Mouse (Mus musculus): ENCODE measurements around the gene Mta2.

Mta2 gene

GRCm38 (mm10) chr19:8929224-8930088 is 12.2 kb upstream of the Mta2 start, which contains the start of the genes Rom1 and Eml3:
Gene Rom1, minus strand, starts transcription at chr19:8929356.
Gene Eml3, plus strand, starts transcription at chr19:8929552.
- DNase-seq, result peak; percentile 77 to 80

DNA sequence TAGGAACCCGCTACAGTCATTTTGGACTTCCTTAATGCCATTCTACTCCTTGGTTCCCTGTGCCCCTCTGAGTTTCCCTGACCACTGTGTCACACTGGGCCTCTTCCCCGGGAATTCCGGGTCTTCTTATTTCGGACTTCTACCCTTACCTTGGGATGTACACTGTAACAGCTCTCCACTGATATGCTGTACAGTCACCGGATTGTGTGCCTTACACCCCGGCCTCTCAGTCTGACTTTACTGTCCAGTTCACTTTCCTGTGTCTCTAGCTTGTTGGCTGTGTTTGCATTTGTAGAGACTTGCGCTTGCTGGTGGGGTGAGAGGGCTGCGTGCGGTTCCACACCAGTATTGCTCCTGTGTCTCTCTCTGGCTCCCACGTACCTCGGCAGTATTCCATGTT is 11.6 kb upstream of the Mta2 start:
- no peak for DNase-seq

GRCm38 (mm10) chr19:8930771-8931170 is 10.9 kb upstream of the Mta2 start:
- DNase-seq, result no peak

GRCm38 (mm10) chr19:8936736-8937135 is 4.9 kb upstream of the Mta2 start:
- DNase-seq, result no peak

DNA sequence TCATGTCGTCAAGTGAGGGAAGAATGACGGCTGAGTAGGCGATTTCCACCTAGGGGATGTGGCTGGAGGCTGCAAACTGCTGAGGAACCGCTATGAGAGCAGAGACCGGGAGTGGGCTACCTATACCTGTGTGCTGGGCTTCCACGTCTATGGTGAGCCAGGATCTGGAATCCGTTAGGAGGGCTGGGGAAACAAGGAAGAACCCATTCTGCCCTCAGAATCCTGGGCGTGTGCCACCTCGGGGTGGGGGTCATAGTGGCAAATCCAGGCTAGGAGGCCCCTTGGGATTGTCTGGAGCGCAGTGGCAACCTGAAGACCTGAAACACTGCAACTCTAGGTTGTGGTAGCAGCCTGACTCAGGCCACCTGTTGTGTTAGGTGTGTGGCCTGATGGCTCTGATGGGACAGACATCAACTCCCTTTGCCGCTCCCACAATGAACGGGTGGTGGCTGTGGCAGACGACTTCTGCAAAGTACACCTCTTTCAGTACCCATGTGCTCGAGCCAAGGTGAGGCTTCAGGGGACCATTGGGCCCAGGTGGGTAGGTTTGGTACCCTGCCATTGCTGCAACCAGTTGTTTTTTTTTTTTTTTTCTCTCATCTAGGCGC is 1.0 kb upstream of the Mta2 start:
- DNase-seq, result peak in 1 of 2 experiments; percentile 27

DNA sequence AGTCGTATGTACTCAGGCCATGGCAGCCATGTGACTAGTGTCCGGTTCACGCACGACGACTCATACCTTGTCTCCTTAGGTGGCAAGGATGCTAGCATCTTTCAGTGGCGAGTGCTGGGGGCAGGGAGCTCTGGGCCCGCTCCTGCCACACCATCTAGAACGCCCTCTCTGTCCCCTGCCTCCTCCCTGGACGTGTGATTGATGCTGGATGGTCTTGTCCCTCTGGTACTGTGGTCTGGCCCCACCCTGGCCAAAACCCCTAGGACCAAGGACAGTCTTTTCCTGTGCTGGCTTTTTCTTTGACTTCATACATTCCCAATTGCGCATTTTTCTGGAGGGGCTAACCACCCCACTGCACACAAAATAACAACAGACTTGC is 550 bp upstream of the Mta2 start:
- no peak for DNase-seq

- peak in 1 of 2 experiments; percentile 74 for DNase-seq
Observed at GRCm38 (mm10) chr19:8942276-8942964, 745 bp downstream of the Mta2 start.

GRCm38 (mm10) chr19:8943047-8943446 is 1.4 kb downstream of the Mta2 start:
- DNase-seq, result no peak

GRCm38 (mm10) chr19:8944062-8944461 is 2.4 kb downstream of the Mta2 start:
- no peak for DNase-seq

- DNase-seq, result peak; percentile 32 to 65
Observed at GRCm38 (mm10) chr19:8944750-8945149, 3.1 kb downstream of the Mta2 start.

- no peak for DNase-seq
Observed at GRCm38 (mm10) chr19:8945251-8945650, 3.6 kb downstream of the Mta2 start.

DNA sequence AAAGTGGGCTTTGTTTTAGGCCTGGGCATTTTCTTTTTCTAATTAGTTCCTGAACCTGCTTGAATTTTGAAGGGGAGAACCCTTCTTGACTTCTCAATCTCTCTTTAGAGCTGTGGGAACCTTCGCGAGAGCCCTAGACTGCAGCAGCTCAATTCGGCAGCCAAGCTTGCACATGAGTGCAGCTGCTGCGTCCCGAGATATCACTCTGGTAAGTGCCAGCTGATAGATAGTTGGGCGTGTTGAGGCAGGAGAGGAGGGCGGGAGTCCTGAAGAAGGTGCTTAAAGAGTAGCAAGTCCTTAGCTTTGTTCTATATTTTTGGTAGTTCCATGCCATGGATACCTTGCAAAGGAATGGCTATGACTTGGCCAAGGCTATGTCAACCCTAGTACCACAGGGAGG is 5.3 kb downstream of the Mta2 start:
- DNase-seq, result no peak

GRCm38 (mm10) chr19:8950190-8950589 is 8.5 kb downstream of the Mta2 start:
- no peak for DNase-seq

DNA sequence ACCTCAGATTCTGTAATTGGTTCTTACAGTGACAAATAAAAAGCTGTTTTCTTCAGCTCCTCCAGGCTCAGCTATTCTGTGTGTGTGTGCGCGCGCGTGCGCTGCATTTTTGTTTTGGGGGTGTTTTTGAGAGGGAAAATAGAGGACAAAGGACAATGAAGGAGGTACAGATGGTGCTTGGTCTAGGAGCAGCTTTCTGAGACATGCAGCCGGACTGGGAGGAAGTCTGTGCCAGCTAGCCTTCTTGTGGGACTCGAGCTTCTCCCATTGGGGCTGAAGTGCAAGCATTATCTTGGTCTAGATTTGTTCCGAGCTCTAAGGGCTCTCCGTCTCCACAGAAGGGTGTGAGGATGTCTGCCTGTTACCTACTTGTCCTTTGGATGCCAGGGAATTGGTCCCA is 10.6 kb downstream of the Mta2 start:
- DNase-seq, result no peak

GRCm38 (mm10) chr19:8953135-8954039 is 11.7 kb downstream of the Mta2 start, which contains the start of gene Tut1:
Gene Tut1, plus strand, starts transcription at chr19:8953847.
- peak; percentile 89 to 90 for DNase-seq

DNA sequence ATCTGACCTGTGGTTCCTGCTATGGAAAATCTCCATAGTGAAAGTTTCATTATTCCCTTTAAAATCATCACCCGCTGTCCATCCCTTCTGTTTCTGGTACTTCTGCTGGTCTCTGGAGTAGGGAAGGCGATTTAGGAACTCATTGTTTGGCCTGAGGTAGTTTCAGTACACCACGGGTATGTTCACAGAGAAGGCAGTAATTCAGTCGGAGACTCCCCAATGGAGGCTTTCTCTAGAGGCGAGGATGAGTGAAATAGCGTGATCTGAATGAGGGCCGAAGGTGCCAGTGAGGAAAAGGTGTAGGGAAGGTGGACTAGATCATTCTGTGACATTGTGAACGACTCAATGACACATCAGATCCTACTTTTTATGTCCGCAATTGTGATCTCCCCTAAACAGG is 12.5 kb downstream of the Mta2 start:
- DNase-seq, result no peak

DNA sequence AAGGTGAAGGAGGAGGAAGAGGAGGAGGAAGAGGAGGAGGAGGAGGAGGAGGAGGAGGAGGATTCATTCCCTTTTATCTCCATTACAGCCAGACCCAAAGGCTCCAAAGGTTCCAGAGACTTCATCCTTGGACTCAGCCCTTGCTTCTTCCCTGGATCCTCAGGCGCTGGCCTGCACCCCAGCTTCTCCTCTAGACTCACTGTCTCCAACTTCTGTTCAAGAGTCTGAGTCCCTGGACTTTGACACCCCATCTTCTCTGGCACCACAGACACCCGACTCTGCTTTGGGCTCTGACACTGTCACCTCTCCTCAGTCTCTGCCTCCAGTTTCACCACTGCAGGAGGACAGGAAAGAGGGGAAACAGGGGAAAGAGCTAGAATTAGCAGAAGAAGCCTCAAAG is 20.6 kb downstream of the Mta2 start:
- DNase-seq, result no peak

DNA sequence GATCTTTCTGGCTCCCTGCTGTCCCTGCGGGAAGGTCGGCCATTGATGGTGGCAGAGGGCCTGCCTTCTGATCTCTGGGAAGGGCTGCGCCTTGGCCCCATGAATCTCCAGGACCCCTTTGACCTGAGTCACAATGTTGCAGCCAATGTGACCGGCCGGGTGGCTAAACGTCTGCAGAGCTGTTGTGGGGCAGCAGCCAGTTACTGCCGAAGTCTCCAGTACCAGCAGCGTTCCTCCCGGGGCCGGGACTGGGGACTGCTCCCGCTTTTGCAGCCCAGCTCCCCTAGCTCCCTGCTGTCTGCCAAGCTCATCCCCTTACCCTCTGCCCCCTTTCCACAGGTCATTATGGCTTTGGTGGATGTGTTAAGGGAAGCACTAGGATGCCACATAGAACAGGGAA is 23.4 kb downstream of the Mta2 start:
- DNase-seq, result no peak

- peak; percentile 21 to 45 for DNase-seq
Observed at GRCm38 (mm10) chr19:8965771-8966170, 24.1 kb downstream of the Mta2 start.

DNA sequence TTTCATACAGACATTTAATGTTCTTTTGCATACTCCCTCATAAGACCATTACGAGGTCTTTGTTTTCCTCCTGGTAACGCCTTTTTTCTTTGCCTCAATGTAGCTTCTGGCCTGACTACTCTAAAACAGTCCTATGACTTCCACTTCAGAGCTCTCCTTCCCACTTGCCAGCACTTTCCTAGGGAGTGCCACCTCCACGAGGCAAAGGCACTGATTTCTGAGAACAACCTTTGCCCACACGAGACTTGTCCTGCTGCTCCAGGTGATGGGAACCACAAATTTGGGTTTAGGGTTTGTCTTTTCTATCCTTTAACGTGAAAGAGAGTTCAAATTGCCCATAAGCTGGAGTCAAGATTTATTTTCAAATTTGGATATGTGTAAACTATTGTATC is 24.5 kb downstream of the Mta2 start:
- no peak for DNase-seq

GRCm38 (mm10) chr19:8966590-8967372 is 25.1 kb downstream of the Mta2 start, which contains the start of gene Eef1g:
Gene Eef1g, plus strand, starts transcription at chr19:8967041.
- peak; percentile 97 to 99 for DNase-seq

GRCm38 (mm10) chr19:8967373-8967743 is 25.7 kb downstream of the Mta2 start:
- DNase-seq, result no peak
